Mouse (Mus musculus) forebrain, embryonic 14.5 days (tissue): Measurements from ENCODE around the gene Ccdc90b. TPM values are rescaled to one million over a fixed set of nuclear protein-coding genes. Genes with fewer than 3 reads are reported as not detected.

Experiments
- ATAC-seq: fragments of 200-750 bp; cut with Nextera tagmentation; 2 replicates; pipeline ENCODE4 v1.8.0; 2017; ENCODE audit warnings: mild to moderate bottlenecking, moderate library complexity
- DNase-seq: peaks from one replicate; pipeline ENCODE4 v3.0.0-alpha.2; 2015; ENCODE audit warnings: low spot score
- H3K27ac ChIP-seq: fragments of 300-500 bp; sonication (generic); 2 replicates; pipeline ENCODE4 v1.5.1; 2014; ENCODE audit warnings: low read depth, mild to moderate bottlenecking, control low read depth, low read length, moderate library complexity
- H3K27me3 ChIP-seq: fragments of 300-500 bp; sonication (generic); replicated peaks from 2 replicates; pipeline ENCODE4 v1.6.1; 2014; ENCODE audit warnings: low read length, control low read depth, mixed read lengths; ENCODE audit not compliant: control insufficient read depth, insufficient read depth
- H3K36me3 ChIP-seq: fragments of 300-500 bp; sonication (generic); 2 replicates; pipeline ENCODE4 v1.6.1; 2014; ENCODE audit warnings: low read length, control low read depth; ENCODE audit not compliant: control insufficient read depth, insufficient read depth
- H3K4me1 ChIP-seq: fragments of 300-500 bp; sonication (generic); 2 replicates; pipeline ENCODE4 v1.6.1; 2014; ENCODE audit warnings: antibody characterized with exemption, low read length, control low read depth; ENCODE audit not compliant: control insufficient read depth, insufficient read depth
- H3K4me2 ChIP-seq: fragments of 300-500 bp; sonication (generic); 2 replicates; pipeline ENCODE4 v1.6.1; 2014; ENCODE audit warnings: mild to moderate bottlenecking, control low read depth, low read length
- H3K4me3 ChIP-seq: fragments of 300-500 bp; sonication (generic); 2 replicates; pipeline ENCODE4 v1.5.1; 2014; ENCODE audit warnings: low read depth, low read length, control low read depth
- H3K9ac ChIP-seq: fragments of 300-500 bp; sonication (generic); 2 replicates; pipeline ENCODE4 v1.6.1; 2014; ENCODE audit warnings: mild to moderate bottlenecking, low read length, control low read depth, moderate library complexity
- H3K9me3 ChIP-seq: fragments of 300-500 bp; sonication (generic); replicated peaks from 2 replicates; pipeline ENCODE4 v1.6.1; 2016; ENCODE audit warnings: low read length, control low read depth, mixed read lengths; ENCODE audit not compliant: control insufficient read depth
- WGBS: fragments of 180-500 bp; shearing (Covaris S2); extraction: QIAGEN DNeasy Blood & Tissue Kit; methylation state at CpG from one replicate; pipeline ENCODE4 v1.1.7; 2014; 5-methylcytosine and 5-hydroxymethylcytosine counted together
- polyA plus RNA-seq: library from polyadenylated mRNA; unstranded; fragments of >200 nt; fragmentation: Nextera tagmentation; extraction: Ambion mirVana; gene quantifications from 2 replicates; pipeline ENCODE4 v1.2.1, GENCODE M21; 2014

The Ccdc90b gene
- polyA plus RNA-seq, 1 experiment from 2014 or later: 71.8 TPM

DNA sequence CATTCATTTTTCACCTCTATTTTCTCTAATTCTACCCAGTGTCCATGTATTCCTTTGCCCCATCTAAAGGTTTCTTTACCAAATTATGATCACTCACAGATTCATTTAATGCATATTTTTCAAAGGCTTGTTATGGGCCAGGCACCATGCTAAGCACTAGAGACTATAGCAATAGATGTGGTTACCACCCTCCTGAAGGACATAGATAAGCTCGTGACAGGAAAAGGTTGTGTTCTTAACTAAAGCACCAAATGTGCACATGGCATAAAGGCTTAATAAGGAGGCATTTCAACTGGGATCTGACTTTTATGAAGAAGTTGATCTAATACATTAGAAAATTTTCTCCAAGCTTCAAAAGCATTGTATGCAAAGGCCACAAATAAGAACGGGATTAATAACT lies 2.2 kb upstream of the Ccdc90b start:
- Histone ChIP-seq H3K4me3 (no peak overlapping the region), H3K4me2 (no peak overlapping the region), H3K9ac (no peak overlapping the region), H3K4me1 (peaks cover 4% of the 10 kb centered on the region), H3K27me3 (no peaks in the 10 kb centered on the region), H3K36me3 (no peaks in the 10 kb centered on the region), H3K9me3 (no peaks in the 10 kb centered on the region), H3K27ac (no peak overlapping the region)
- ATAC-seq: no peak
- no peak for DNase-seq
- WGBS: 90% methylated on average over 2 of the region's 2 CpGs

DNA sequence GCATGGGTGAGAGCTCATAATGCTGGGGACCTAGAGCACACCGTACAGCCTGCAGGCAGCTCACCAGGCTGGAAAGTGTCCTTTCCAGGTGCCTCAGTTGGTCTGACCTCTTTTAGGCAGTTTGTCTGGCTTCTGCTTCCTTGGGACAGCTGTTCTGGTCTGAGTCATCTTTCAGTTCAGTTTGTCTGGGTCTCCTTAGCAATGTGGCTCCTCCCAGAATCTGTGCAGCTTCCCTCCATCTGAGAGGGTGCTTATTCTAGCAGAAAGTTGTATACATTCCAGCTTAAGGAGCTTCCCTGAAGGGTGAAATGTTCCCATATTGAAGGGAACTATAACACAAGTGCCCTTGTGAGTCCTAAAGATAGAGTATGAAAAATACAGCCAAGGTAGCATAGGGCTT lies 5.8 kb downstream of the Ccdc90b start:
- no peak for DNase-seq
- Histone ChIP-seq H3K36me3 (peaks cover 23% of the 10 kb centered on the region), H3K9ac (no peak overlapping the region), H3K4me3 (no peak overlapping the region), H3K9me3 (no peaks in the 10 kb centered on the region), H3K4me1 (peaks cover 4% of the 10 kb centered on the region), H3K27ac (no peak overlapping the region), H3K27me3 (no peaks in the 10 kb centered on the region), H3K4me2 (no peak overlapping the region)
- 86% methylated on average over 1 of the region's 1 CpGs for WGBS
- no peak for ATAC-seq

DNA sequence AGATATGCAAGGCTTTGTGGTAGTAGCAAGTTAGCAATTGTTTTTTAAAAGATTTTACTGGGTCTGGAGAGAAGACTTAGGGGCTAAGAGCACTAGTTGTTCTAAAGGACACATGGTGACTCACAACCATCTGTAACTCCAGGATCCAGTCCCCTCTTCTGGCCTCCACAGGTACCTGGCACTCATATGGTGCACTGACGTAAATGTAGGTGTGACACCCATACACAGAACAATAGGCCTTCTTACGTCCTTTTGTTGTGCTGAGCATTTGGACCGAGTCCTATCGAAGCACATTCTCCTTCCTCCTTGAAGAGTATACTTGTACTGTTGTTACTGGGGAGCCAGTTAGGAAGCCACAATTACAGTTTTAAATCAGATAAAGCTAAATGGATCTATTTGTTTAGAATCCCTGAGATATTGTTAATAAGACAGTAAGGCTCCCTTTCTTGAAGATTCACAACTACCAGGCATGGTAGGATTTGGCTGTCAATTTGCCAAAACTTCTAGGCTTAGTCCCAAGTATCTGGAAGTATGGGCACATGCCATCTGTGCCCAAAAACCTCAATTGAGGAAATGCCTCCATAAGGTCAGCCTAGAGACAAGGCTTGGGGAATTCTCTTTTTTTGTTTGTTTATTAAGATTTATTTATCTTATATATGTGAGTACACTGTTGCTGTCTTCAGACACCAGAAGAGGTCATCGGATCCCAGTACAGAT lies 19.7 kb downstream of the Ccdc90b start:
- Histone ChIP-seq H3K27me3 (no peaks in the 10 kb centered on the region), H3K36me3 (peaks cover 28% of the 10 kb centered on the region), H3K4me1 (no peaks in the 10 kb centered on the region), H3K4me2 (no peak overlapping the region), H3K4me3 (no peak overlapping the region), H3K9ac (no peak overlapping the region), H3K27ac (no peak overlapping the region), H3K9me3 (no peaks in the 10 kb centered on the region)
- peak; percentile 42; the same call in 1 of the 2 replicates for ATAC-seq
- peak; percentile 51 for DNase-seq
- WGBS: 78% methylated on average over 5 of the region's 5 CpGs

DNA sequence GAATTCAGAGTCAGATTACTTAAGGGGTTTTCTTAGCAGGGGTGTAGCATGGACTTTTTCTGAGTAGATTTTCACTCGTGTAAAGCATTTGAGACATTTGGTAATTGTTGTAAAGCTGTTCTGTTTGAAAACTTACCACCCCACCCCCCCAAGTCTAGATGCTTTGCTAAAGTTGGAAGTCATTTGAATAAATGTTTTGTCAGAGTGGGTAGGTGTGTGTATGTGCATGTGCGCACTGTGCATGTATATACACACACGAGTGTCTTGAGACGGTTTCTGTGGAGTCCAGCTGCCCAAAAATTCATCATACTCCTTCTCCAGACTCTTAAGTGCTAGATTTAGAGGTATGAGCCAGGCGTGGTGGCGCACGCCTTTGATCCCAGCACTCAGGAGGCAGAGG lies 22.6 kb downstream of the Ccdc90b start:
- Histone ChIP-seq H3K4me2 (no peak overlapping the region), H3K27me3 (no peaks in the 10 kb centered on the region), H3K36me3 (peaks cover 18% of the 10 kb centered on the region), H3K4me1 (no peaks in the 10 kb centered on the region), H3K9ac (no peak overlapping the region), H3K27ac (no peak overlapping the region), H3K4me3 (no peak overlapping the region), H3K9me3 (no peaks in the 10 kb centered on the region)
- DNase-seq: no peak
- no peak for ATAC-seq
- WGBS: 89% methylated on average over 7 of the region's 7 CpGs

- no peaks in the 10 kb centered on the region for H3K36me3 ChIP-seq
- 93% methylated on average over 7 of the region's 7 CpGs for WGBS
- H3K27ac ChIP-seq: no peak overlapping the region
- no peak overlapping the region for H3K9ac ChIP-seq
- H3K27me3 ChIP-seq: no peaks in the 10 kb centered on the region
- H3K4me1 ChIP-seq: no peaks in the 10 kb centered on the region
- no peak for ATAC-seq
- no peak for DNase-seq
- H3K4me2 ChIP-seq: no peak overlapping the region
- no peak overlapping the region for H3K4me3 ChIP-seq
- no peaks in the 10 kb centered on the region for H3K9me3 ChIP-seq
Measured at GRCm38 (mm10) chr7:92589986-92590385, 29.0 kb downstream of the Ccdc90b start.

GRCm38 (mm10) chr7:92590842-92591241 lies 29.9 kb downstream of the Ccdc90b start:
- DNase-seq (no peak), ATAC-seq (no peak)
- Histone ChIP-seq H3K9me3 (no peaks in the 10 kb centered on the region), H3K9ac (no peak overlapping the region), H3K4me3 (no peak overlapping the region), H3K27me3 (no peaks in the 10 kb centered on the region), H3K4me1 (no peaks in the 10 kb centered on the region), H3K36me3 (no peaks in the 10 kb centered on the region), H3K27ac (no peak overlapping the region), H3K4me2 (no peak overlapping the region)
- whole genome bisulfite sequencing: 91% methylated on average over 2 of the region's 2 CpGs

- Histone ChIP-seq H3K4me2 (no peak overlapping the region), H3K9ac (no peak overlapping the region), H3K36me3 (peaks cover 4% of the 10 kb centered on the region; the same call in 1 of the 2 replicates), H3K27me3 (no peaks in the 10 kb centered on the region), H3K9me3 (no peaks in the 10 kb centered on the region), H3K27ac (no peak overlapping the region), H3K4me1 (no peaks in the 10 kb centered on the region), H3K4me3 (no peak overlapping the region)
- no peak for DNase-seq
- no peak for ATAC-seq
- WGBS: 91% methylated on average over 7 of the region's 7 CpGs
Measured at GRCm38 (mm10) chr7:92604961-92605360, 44.0 kb downstream of the Ccdc90b start.

DNA sequence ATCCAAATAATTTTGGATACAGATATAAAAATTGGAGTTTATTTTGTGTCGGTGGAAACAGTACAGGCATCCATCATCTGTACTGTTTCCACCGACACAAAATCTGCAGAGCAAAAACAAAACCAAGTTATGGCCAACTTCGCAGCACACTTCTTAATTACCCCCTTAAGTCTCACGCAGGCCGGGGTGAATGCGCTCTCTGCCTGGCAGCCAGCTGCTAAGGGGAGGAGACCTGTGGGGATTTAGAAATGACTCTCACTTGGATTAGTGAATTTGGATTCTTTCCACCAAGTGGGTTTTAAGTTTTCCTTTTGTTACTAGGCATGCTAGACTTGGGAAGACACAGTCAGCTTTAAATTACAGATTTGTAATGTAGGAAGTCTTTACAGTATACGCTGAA lies 49.9 kb downstream of the Ccdc90b start:
- H3K36me3 ChIP-seq: no peaks in the 10 kb centered on the region
- ATAC-seq (no peak), DNase-seq (peak; percentile 29)
- H3K27ac ChIP-seq: no peak overlapping the region
- H3K4me1 ChIP-seq: no peaks in the 10 kb centered on the region
- no peak overlapping the region for H3K4me3 ChIP-seq
- 32% methylated on average over 7 of the region's 7 CpGs for WGBS
- H3K9ac ChIP-seq: no peak overlapping the region
- H3K4me2 ChIP-seq: no peak overlapping the region
- no peaks in the 10 kb centered on the region for H3K27me3 ChIP-seq
- H3K9me3 ChIP-seq: no peaks in the 10 kb centered on the region

DNA sequence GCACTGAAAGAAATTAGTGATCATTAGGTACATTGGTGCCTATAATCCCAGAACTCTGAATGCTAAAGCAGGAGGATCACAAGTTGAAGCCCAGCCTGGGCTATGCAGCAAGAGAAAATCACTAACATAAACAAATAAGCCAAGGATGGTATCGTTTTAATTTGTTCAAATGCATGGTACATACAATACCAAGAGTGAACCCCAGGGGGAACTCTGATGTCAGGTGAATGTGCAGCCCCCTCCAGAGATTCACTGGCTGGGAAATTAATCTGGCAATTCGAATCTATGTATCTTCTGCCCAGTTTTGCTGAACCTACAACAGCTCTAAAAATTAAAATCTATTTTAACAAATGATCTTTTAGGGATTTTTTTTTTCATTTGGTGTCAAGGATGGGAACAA lies 63.5 kb downstream of the Ccdc90b start:
- DNase-seq (no peak), ATAC-seq (no peak)
- H3K4me3 ChIP-seq: no peak overlapping the region
- H3K27ac ChIP-seq: no peak overlapping the region
- H3K9ac ChIP-seq: no peak overlapping the region
- H3K4me2 ChIP-seq: no peak overlapping the region
- H3K27me3 ChIP-seq: no peaks in the 10 kb centered on the region
- 0 out of 2 replicates have a peak, but pooled peaks cover 3% of the 10 kb centered on the region for H3K36me3 ChIP-seq
- H3K4me1 ChIP-seq: no peaks in the 10 kb centered on the region
- H3K9me3 ChIP-seq: no peaks in the 10 kb centered on the region
- 60% methylated on average over 2 of the region's 2 CpGs for WGBS
